Mouse (Mus musculus): ENCODE measurements around the gene H2afy2. TPM values are rescaled to one million over a fixed set of nuclear protein-coding genes. Genes with fewer than 3 reads are reported as not detected.

H2afy2 gene
- polyA plus RNA-seq, 1 experiment from 2014 or later = 202 TPM

Small RNA genes within 50 kb of the gene (microRNA-seq; reads per million reads assigned to microRNA genes)
- not detected for gene Mir5108

Other genes with a start within 250 kb of the H2afy2 start
- gene Npffr1, start 188.7 kb downstream of the H2afy2 start, polyA plus RNA-seq (2014; fragmentation: Nextera tagmentation; extraction: Ambion mirVana) = 0.96 and 1.2 TPM in 2 replicates
- 191 and 213 TPM in 2 replicates for gene Ppa1, start 135.6 kb downstream of the H2afy2 start, polyA plus RNA-seq (2014; fragmentation: Nextera tagmentation; extraction: Ambion mirVana)
- 211 and 230 TPM in 2 replicates for gene Sar1a, start 103.8 kb downstream of the H2afy2 start, polyA plus RNA-seq (2014; fragmentation: Nextera tagmentation; extraction: Ambion mirVana)
- 32.0 and 32.1 TPM in 2 replicates for gene Tysnd1, start 88.6 kb downstream of the H2afy2 start, polyA plus RNA-seq (2014; fragmentation: Nextera tagmentation; extraction: Ambion mirVana)
- gene Aifm2, start 68.9 kb downstream of the H2afy2 start, polyA plus RNA-seq (2014; fragmentation: Nextera tagmentation; extraction: Ambion mirVana) = 11.9 and 12.3 TPM in 2 replicates
- gene Col13a1, start 195.0 kb upstream of the H2afy2 start, polyA plus RNA-seq (2014; fragmentation: Nextera tagmentation; extraction: Ambion mirVana) = 2.8 and 2.9 TPM in 2 replicates

Measured in hindbrain, embryonic 14.5 days (tissue).